Mouse (Mus musculus): Measurements from ENCODE around the gene Slc52a3.

The Slc52a3 gene

DNA sequence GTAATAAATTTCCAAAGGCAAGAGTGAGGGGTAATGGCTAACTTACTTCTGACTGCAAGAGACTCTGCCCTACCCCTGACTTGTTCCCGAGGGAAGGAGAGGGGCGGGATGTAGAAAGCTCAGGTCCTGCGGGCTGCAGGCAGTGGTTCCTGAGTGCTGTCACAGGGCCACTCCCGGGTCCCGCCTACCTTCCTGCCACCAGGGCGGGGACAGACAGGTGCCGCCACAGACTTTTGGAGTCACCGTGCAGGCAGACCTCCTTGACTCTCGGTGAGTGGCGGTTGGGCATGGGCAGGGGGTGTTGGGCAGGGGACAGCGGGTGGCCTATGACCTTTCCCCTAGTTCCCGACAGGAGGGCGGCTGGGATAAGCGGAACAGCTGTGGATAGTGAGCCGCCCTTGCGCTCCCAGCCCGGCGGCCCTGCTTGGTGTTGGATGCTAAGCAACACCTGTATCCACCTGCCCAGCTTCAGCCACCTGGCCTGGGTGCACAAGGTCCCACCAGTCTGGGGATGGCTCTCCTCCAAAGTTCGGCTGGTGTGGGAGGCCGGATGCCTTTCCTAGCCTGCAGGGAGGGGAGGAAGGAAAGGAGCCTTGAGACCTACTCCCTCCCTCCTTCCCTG lies 3.5 kb downstream of the Slc52a3 start:
- DNase-seq, result no peak

DNA sequence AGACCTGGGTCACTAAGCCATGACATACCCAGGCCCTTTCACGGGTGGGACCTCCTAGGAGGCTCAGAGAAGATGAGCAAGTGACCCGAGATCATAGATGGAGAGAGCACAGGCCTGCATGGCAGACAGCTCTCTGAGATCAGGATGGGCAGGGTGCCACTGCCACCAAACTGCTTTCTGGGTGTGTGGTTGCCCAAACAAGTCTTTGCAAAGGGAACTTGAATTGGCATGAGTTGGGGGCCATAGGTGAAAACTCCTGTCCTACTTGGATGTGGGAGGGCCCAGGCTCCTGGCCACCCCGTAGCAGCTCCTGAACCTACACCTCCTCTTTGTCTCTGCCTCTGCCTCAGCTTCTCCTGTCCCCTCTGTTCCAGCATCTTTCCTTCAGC lies 4.0 kb downstream of the Slc52a3 start:
- DNase-seq, result no peak

DNA sequence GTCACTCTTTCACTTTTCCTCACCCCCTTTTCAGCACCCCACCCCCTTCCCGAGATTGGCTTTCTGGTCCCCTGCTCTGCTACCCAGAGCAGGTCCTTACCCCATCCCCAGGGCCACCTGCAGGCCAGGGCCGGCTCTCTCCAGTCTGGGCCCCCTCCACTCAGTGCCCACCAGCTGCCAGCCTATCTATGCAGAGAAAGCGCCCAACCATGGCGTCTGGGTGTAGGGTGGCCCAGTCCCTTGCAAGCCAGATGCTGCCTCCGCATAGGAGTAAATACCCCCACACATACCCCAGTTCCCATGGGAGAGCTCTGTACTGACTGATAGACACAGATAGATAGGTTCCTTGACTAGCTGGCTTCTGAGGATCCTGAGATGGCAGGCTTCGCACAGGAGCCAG lies 4.4 kb downstream of the Slc52a3 start:
- no peak for DNase-seq

DNA sequence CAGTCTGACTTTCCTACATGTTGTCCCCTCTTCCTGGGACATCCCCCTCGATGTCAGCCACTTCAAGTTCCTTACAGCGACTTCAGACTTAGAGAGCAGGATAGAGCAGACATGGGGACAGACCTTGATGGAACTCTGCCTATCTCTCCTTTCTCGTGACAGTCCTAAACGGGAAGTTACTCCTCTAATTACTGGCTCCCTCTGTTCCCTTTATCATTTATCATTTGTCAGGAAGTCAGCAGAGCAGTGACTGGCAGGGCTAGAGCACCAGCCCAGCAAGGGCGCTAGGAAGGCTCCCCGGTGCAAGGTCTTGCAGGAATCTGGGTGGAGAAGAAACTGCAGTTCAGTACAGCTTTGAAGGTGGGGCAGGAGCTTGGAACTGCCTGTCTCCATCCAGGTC lies 6.2 kb downstream of the Slc52a3 start:
- no peak for DNase-seq

DNA sequence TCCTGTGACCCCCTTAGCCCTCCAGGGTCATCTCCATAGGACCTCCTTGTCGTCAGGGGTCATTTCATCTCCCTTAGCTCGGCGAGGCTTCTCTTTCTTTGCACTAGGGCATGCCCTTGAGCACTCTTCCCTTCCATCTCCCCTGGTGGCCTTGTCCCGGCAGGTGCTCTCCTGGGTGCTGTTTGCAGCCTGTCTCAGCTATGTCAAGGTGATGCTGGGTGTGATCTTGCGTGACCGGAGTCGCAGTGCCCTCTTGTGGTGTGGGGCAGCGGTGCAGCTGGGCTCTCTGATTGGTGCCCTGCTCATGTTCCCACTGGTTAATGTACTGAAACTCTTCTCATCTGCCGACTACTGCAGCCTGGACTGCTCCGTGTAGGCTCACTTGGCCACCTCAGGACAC lies 11.5 kb downstream of the Slc52a3 start:
- peak; percentile 27 to 36 for DNase-seq

DNA sequence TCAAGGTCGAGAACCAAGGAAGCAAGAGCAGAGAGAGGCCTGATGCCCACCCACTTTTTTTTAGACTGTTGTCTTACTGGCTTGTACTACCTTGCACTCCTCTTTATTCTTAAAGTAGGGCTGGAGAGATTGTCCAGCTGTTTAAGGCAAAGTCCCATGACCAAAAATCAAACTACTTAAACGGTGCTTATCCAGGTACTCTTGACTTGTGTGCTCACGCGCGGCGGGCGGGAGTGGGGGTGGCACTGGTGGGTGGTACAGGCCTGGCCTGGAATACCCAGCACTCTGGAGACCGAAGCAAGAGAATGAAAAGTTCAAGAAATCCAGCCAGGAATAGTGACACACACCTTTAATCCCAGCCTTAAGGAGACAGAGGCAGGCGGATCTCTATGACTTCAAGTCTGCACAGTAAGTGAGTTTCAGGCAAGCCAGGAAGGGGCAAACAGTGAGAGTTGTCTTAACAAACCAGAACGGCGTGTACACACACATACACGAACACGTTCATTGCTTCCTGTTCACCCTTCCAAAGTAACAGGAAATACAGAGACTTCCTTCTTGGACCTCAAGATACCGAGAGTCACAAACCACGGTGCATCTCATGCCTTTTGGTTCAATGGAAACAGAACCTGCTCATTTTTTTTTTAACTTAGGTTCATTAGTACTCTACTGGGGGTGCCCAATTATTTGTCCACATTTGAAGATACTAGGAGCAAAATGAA lies 12.9 kb downstream of the Slc52a3 start:
- no peak for DNase-seq

DNA sequence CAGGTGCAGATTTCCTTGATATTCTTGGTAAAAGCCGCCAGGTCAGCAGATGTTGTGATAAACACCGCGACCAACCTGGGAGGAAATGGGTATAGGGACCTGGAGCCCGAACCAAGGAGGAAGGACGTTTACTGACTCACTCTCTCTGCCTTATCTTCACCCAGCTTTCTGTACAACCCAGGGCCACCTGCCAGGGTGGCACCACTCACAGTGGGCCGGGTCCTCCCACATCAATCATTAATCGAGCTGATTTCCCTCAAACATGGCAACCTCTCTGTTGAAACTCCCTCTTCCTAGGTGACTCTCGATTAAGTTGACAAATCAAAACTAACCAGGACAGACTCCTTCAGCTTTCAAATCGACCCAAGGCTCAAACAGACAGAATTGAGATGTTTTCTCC lies 13.9 kb downstream of the Slc52a3 start:
- no peak for DNase-seq

DNA sequence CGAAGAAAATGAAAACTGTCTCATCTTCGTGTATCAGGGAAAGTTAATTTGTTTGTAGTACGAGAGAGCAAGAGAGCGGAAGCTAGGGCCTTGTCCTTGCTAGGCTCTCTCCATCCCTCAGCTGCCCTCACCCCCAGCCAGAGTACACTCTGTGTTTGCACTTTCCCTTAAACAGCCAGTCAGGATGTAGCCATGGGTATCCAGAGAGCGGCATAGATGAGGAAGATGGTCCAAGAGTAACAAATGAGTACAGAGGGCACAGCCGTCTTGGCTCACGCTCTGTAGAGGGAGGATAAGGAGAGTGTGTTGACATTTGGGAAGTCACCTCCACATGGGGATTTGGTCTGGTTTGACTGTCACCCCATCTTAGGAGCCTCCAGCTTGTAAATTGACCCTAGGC lies 14.3 kb downstream of the Slc52a3 start:
- DNase-seq, result no peak

DNA sequence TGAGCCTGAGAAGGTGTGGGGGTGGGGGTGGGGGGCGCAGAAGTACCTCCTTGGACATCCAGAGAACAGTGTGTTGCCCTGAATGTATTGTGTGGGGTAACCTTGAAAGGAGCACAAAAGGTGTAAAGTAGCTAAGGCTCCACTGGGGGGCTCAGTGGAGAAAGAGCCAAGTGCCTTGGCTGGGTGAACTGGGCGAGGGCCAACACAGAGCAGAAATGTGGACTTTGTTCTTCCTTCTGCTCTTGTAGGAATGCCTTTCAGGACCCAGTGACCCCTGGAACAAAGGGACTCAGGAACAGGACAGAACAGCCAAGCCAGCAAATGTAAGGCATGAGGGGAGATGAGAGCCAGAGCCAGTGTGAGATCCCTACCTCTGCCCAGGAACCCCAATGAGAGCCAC lies 15.4 kb downstream of the Slc52a3 start:
- no peak for DNase-seq

DNA sequence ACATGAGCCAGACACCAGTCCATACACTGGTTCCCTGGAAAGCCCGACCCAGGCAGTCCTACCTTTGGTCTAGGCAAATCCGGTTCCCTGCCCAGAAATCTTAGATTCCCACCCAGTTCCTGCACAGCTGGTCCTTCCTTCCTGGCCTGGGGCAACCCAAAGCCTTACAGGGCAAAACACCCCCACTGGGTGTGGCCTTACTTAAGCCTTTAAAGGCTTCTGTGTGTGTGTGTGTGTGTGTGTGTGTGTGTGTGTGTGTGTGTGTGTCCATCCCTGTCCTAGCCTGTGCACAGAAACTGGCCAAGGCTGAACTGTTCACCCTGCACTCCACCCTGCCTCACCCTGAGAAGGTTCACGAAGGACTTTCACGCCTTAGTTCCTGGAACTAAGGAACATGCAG lies 15.9 kb downstream of the Slc52a3 start:
- DNase-seq, result no peak

DNA sequence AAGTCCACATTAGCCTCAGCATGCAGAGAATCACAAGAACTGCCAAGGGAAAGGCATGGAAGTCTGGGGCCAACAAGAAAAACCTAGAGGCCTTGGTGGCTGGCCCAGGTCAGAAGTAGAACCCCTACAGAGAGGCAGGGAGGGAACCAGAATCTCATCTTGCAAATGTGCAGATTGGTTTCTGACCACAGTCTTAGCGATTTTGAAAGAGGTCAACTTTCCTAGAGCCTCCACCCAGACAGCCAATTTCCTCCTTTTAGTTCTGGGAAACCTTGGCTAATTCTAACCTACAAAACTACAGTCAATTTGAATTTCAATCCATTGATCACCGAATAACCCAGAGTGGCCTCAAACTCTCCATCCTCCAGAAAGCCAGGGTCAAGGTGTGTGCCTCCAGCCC lies 16.4 kb downstream of the Slc52a3 start:
- no peak for DNase-seq

DNA sequence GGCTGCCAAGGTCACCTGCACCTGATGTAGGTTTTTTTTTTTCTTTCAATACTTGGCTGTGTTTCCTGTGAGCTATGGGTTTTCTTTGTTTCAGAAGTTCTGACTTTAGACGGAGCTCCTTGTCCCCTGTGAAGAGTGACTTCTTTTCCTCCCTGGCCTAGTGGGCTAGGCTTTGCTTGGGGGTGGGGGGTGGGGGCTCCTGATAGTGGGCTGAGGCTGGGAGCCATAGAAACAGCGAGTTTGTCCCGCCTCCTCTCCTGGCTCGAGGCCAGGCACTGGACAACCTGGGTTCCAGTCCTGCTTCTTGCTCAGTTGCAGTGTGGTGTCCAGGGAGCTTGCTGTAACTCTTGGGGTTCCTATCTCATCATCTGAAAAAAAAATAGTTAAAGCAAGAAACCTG lies 19.7 kb downstream of the Slc52a3 start:
- no peak for DNase-seq

DNA sequence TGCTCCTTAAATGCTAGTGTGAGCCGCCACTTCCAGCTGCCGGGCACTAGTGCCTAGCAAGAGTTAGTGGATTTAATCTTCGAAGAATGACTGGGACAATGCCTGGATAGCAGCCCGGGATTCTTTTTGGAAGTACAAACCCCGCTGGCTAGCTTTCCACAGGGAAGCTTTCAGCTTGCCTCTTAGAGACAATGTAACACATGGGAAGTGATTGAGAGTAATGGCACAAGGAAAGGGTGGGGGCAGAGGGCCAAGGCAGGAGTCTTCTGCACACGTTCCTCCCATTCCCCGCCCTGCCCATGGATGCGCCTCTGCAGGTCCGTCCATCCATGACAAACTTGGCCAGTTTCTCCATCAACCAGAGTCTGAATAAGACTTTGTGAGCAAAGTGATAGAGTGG lies 20.4 kb downstream of the Slc52a3 start:
- no peak for DNase-seq

DNA sequence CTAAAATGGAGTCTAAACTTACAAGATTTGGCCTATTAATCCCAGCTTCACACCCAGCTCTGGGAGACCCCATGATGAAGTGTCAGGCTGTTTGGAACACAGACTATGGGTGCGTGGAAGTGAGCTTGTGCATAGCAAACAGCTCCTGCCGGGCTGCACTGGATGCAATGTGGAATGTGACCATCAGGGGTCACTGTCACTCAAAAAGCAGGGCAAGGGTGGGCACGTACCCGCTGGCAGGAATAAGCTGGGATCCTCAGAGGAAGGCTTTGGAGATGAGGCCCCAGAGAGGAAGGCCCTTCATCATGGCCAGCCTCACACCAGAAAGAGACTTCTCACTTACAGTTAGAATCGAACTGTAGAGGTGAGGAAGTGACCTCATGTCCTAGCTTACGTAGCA lies 23.9 kb downstream of the Slc52a3 start:
- DNase-seq, result peak; percentile 33 to 37

DNA sequence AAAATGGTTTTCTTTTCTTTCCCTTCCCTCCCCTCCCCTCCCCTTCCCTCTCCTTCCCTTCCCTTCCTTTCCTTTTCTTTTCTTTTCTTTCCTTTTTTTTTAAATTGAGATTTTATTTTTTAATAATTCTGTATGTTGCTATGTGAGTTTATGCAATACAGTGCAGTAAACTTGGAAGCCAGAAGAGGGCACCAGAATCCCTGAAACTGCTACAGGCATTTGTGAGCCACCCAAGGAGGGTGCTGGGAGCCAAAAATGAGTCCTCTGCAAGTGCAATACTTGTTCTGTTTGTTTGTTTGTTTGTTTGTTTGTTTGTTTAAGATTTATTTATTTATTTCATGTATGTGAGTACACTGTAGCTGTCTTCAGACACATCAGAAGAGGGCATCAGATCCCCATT lies 25.7 kb downstream of the Slc52a3 start:
- DNase-seq, result no peak

DNA sequence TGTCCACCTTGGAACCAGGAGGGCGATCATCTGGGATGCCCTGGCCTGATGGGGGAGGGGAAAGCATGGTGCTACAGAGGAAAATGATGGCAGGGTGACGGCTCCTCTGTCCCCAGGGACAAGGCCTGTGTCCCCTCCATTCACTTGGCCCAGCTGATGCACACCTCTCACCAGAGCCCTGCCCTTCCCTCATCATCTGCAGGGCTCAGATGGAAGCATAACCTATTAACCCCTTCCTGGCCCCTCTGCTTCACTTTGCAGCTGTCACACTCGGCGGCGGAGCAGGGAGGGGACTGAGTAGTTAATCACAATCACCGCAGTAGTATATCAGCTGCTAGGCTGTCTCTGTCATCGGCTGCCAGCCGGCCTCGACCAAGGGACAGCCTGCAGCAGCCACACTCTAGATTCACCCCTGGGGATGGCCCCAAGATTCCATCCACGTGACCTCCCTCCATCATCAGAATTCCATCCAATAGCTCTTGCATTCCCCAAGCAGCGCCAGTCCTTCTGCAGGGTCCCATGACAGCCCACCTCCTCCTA lies 28.6 kb downstream of the Slc52a3 start:
- no peak for DNase-seq

DNA sequence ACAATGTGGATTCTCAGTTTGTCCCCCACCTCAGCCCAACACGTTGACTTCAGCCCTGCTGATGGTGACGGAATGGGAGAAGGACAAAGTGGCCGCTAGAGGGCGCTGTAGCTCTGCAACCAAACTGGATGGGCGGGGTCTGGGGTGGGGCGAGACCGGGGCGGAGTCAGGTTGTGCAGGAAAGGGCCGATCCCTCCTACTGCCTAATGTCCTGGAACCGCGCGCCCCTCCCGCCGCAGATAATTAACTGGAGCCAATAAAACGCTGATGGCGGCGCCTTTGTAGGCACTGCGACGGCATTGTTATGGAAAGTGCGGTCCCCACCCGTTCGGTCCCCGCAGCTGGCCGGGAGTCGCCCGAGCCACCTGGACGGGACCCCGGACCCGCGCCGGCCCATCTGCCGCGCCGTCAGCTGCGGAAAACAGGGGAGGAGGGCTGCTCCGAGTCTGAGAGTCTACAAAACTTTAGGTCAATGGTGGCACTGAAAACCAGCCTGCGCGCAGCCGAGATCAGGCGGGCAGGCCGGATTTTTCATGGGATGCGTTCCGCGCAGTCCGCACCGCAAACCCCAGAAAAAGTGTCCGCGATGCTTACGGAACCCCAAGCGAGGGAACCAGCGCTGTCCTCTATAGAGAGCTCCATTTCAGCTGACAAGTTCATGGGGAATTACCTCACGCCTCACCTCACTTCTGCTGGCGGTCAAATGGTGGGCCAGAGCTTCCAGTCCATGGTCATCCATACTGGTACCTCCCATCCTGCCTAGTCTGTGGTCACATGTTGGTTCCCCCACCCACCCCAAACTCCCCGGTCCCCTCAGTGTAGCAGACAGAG lies 33.2 kb downstream of the Slc52a3 start:
- DNase-seq, result peak; percentile 91

DNA sequence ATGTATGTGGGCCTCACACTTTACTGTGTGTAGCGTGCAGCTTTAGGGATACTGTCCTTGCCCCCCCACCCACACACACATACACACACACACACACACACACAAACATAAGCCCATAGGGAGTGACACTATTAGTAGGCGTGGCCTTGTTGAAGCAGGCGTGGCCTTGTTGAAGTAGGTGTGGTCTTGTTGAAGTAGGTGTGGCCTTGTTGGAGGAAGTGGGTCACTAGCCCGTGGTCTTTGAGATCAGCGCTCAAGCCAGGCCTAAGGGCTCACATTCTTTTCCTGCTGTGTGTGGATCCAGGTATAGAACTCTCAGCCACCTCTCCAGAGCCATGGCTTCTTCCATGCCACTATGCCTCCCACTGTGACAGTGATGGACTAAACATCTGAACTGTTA lies 34.7 kb downstream of the Slc52a3 start:
- DNase-seq, result no peak

DNA sequence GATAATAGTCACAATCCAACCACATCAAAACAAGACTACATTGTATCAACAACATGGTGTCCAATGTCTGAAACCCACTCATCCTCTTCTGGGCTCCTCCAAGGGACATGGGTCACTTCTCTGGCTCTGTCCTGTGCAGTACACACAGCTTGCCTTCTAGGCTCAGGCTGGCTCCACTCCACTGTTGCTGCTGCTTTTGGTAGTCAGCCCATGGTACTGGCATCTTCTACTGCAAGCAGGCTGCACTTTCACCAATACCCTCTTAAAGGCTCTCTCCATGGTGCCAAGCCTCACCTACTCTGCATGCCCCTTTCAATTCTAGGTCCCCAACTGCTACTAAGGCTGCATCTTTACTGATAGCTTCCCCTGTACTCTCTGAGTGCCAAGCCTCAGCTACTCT lies 43.8 kb downstream of the Slc52a3 start:
- DNase-seq, result no peak

DNA sequence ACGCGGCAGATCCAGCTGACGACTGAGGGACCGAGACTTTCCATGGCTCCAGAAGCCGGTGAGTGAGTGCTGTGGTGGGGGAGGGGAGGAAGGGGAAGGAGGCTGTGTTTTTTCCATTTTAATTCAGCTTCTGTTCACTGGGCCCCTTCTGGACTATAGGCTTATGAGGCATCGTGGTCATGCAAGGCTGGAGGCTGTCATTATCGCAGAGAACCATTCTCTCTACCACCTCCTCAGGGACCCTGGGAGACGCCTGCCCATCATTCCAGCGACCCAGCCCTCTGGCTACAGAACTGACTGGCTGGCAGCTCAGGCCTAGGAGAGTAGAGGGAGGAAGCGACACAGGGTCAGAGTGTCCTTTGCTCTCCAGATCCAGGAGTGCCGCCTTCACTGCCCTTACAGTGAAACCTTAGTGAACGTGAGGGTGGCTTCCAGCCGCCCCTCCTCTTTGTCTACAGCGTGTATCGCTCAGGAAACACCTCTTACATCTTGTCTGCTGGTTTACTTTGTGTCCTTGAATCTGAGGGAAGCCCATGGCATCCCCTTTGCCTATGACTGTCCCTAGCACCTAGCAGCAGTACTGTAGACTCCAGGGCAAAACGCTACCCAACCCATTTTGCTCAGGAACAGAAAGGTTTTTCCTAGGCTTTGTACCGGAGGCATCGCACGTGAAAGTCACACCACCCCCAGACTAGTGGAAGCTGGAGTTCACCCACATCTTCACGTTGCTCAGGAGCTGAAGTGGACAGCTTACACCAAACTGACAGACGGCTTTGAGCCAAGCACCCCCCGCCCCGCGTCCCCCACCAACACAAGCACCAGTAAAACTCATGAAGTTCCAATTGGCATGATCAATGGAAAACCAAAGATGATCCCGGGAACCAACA lies 51.0 kb downstream of the Slc52a3 start:
- DNase-seq, result no peak

DNA sequence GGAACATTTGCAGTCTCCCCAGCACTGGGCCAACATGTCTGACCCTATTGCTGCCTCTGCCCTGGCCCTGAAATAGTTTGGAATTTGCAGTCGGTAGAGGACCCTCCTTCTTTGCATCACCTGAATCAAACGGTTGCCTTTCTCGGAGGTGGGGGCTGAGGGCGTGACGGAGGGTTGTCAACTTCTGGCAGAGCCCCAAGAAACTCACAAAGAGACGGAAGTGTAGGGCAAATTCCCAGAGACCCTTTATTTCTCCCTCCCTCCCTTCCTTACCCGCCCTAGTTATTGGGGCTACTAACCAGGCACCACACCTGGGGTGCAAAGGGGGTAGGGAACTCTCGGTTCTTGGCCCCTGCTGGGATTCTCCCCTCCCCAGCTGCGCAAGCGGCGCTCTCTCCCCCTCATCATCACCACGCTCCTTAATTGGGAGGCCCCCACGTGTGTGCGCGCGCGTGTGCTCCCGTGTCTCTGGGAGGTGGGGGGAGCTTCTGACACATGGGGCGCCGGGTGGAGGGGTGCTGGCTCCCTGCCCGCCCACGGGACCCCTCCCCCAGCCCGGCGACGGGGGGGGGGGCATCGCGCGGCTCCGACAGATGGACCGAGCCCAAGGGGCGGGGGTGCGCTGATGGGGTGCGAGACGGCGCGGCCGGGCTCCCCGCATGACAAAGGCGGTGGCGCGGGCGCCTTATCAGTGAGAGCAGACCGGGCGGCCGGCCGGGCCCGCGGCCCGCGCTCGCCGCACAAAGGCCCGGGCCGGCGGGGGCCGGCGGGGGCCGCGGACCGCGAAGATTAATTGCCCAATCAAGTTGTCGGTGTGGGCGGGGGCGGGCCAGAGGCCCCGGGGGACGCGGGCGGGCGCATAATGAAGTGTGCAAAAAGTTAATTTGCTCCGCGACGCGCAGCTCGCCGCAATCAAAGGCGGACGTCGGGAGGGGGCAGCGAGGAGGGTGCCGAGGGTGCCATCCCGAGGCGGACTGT lies 52.0 kb downstream of the Slc52a3 start:
- DNase-seq, result no peak

Data from cerebellum, postnatal 36 days (tissue).